Mouse (Mus musculus) cerebellum, adult 11-12 months (tissue): Measurements from ENCODE around the gene Apol11b.
"Not testable (repeated sequence)": the region's sequence is repeated elsewhere in the genome, so short reads cannot be mapped to it uniquely, and the experiment has no call there.

Source experiments
- DNase-seq: peaks from one replicate; pipeline ENCODE4 v3.0.0; 2022

Apol11b gene

GRCm38 (mm10) chr15:77643176-77643575, at the start of gene Apol11b:
Gene Apol11b (minus strand): TSS chr15:77643286.
- not testable (repeated sequence) for DNase-seq

GRCm38 (mm10) chr15:77691532-77692311, 48.6 kb upstream of the Apol11b start:
- DNase-seq = not testable (repeated sequence)

GRCm38 (mm10) chr15:77683944-77684343, 40.9 kb upstream of the Apol11b start:
- DNase-seq = not testable (repeated sequence)

- not testable (repeated sequence) for DNase-seq
Observed at GRCm38 (mm10) chr15:77674081-77674480, 31.0 kb upstream of the Apol11b start.

GRCm38 (mm10) chr15:77661841-77662240, 18.8 kb upstream of the Apol11b start:
- DNase-seq = not testable (repeated sequence)

- DNase-seq = not testable (repeated sequence)
Observed at GRCm38 (mm10) chr15:77659773-77660172, 16.7 kb upstream of the Apol11b start.

GRCm38 (mm10) chr15:77651143-77651542, 8.1 kb upstream of the Apol11b start:
- not testable (repeated sequence) for DNase-seq

GRCm38 (mm10) chr15:77629822-77630221, 13.3 kb downstream of the Apol11b start:
- DNase-seq = not testable (repeated sequence)

GRCm38 (mm10) chr15:77628647-77629046, 14.4 kb downstream of the Apol11b start:
- not testable (repeated sequence) for DNase-seq

- DNase-seq = not testable (repeated sequence)
Observed at GRCm38 (mm10) chr15:77626471-77626870, 16.6 kb downstream of the Apol11b start.

GRCm38 (mm10) chr15:77624710-77625109, 18.4 kb downstream of the Apol11b start:
- DNase-seq = no peak

GRCm38 (mm10) chr15:77606069-77606468, 37.0 kb downstream of the Apol11b start:
- DNase-seq = no peak

GRCm38 (mm10) chr15:77598958-77599357, 44.1 kb downstream of the Apol11b start, which contains the start of gene Gm36245:
Gene Gm36245 (plus strand): TSS chr15:77599258.
- no peak for DNase-seq

- DNase-seq = no peak
Observed at GRCm38 (mm10) chr15:77598429-77598828, 44.7 kb downstream of the Apol11b start.

- DNase-seq = no peak
Observed at GRCm38 (mm10) chr15:77595961-77596360, 47.1 kb downstream of the Apol11b start, which contains the start of gene Apol10b. Gene Apol10b (minus strand): TSS chr15:77596125.

- DNase-seq = no peak
Observed at GRCm38 (mm10) chr15:77593557-77593956, 49.5 kb downstream of the Apol11b start.

GRCm38 (mm10) chr15:77590881-77591280, 52.2 kb downstream of the Apol11b start:
- no peak for DNase-seq

GRCm38 (mm10) chr15:77588981-77589380, 54.1 kb downstream of the Apol11b start:
- DNase-seq = no peak

GRCm38 (mm10) chr15:77587026-77587425, 56.1 kb downstream of the Apol11b start:
- DNase-seq = no peak
